Mouse (Mus musculus): ENCODE results near the gene Vars. TPM values are rescaled to one million over a fixed set of nuclear protein-coding genes. Genes with fewer than 3 reads are reported as not detected.
A peak's percentile ranks its signal among the peaks of the same experiment; 100 is the strongest.
"Not testable (repeated sequence)": the region's sequence is repeated elsewhere in the genome, so short reads cannot be mapped to it uniquely, and the experiment has no call there.

Gene Vars
- total RNA-seq (2017), result 174 and 210 TPM in 2 replicates

DNA sequence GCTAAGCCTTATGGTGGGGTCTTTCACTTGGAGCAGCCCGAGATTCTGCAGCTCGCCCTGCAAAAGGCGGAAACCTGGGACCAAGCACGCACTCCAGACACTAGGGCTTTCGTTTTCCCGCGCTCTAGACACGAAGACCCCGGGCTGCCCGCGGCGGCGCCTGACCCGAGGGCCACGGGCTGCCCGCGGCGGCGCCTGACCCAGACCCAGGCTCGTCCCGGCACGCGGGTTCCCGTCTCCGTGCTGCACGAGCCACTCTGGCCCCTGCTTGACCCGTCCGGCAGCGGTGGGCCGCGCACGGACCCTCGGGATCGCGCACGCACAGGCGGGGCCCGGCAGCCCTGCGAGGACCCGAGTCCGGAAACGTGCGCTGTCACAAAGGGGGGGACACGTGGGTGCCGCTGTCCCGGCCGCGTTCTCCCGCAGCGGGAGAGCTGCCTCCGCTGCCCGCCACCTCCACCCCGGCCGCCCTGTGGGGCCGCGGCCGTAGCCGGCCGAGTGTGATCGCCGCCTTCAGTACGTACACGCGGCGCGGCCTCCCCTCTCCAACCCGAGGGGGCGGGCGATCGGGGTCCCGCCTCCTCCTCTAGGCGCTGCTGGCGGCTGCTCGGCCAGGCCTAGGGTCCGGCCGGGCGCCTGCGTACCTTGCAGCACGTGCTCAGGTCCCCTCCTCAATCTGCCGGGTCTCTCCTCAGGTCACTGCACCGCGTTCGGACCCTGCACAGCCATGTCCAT, at the start of gene Vars:
Gene Vars, plus strand, starts transcription at position 271 of the 735 bp plus-strand sequence.
- ATAC-seq (replicated peaks; ENCODE audit: low read depth, poor library complexity, severe bottlenecking), result peak; percentile 59

- no peak for ATAC-seq (replicated peaks; ENCODE audit: low read depth, poor library complexity, severe bottlenecking)
Observed at GRCm38 (mm10) chr17:34951636-34952377, 49.0 kb upstream of the Vars start.

DNA sequence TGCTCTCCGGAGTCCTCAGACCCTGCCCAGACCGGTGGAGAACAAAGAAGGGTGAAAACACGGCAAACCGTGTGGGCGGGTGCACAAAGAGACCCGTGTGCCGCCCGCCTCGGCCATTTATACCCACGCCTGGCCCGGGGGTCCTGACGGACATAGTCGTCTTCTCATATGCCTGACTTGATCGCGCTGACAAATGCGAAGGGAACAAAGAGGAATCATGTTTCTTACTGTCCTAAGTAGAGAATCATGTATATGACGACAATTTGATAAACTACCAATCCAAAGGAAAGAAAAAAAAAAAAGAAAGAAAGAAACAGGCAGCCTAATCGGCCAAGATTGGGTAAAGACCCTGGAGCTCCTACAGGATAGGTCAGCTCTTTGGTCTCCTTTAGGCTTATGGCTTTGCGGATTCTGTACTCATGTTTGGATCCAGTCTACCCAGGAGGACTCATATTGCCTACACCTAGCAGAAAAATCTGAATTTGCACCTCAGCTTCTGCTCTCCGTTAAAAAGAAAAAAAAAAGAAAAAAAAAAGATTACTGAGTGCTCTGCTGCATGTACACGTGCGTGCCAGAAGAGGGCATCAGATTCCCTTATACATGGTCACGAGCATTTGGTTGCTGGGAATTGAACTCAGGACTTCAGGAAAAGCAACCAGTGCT, 48.3 kb upstream of the Vars start:
- peak; percentile 81 for ATAC-seq (replicated peaks; ENCODE audit: low read depth, poor library complexity, severe bottlenecking)

- ATAC-seq (replicated peaks; ENCODE audit: low read depth, poor library complexity, severe bottlenecking), result no peak
Observed at GRCm38 (mm10) chr17:34953258-34953657, 47.5 kb upstream of the Vars start.

DNA sequence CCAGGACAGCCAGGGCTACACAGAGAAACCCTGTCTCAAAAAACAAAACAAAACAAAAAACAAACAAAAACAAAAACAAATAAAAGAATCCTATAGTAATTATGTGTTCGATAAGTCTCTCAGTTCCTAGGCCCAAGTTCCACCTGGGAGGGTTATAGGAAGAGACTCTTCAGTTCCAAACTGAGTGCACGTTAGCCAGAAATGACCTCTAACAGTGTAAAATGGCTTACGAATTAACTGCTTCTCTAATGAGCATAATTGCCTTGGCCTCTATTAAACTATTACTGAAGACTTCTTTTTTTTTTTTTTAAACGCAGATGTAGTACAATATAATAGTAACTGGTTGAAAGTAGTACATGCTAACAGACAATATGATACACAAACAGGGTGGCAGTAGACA, 46.9 kb upstream of the Vars start:
- no peak for ATAC-seq (replicated peaks; ENCODE audit: low read depth, poor library complexity, severe bottlenecking)

DNA sequence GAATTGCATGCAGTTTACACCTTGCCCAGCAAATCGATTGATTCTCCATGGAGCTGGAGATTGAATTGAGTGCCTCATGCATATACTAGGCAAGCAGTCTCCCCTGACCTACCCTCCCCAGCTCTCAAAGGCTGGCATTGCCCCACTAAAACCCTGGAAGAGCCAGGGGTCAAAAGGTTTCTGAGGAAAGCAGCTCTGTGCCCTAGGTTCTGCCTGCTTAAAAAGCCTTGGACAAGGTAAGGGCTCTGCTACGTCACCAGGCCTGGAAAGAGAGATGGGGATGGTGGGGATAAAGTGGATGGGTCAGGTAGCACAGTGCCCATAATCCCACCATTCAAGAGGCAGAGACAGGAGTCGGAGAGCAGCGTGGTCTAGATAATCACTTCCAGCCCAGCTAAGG, 46.0 kb upstream of the Vars start:
- ATAC-seq (replicated peaks; ENCODE audit: low read depth, poor library complexity, severe bottlenecking), result no peak

GRCm38 (mm10) chr17:34955884-34956283, 44.9 kb upstream of the Vars start:
- no peak for ATAC-seq (replicated peaks; ENCODE audit: low read depth, poor library complexity, severe bottlenecking)

- ATAC-seq (replicated peaks; ENCODE audit: low read depth, poor library complexity, severe bottlenecking), result no peak
Observed at GRCm38 (mm10) chr17:34956340-34956739, 44.4 kb upstream of the Vars start.

DNA sequence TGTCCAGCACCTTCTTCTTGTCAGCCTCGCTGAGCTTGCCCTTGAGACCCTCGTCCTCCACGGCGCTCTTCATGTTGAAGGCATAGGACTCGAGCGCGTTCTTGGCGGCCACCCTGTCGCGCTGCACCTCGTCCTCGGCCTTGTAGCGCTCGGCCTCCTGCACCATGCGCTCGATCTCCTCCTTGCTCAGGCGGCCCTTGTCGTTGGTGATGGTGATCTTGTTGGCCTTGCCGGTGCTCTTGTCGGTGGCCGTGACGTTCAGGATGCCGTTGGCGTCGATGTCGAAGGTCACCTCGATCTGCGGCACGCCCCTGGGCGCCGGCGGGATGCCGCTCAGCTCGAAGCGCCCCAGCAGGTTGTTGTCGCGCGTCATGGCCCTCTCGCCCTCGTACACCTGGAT, 43.5 kb upstream of the Vars start:
- not testable (repeated sequence) for ATAC-seq (replicated peaks; ENCODE audit: low read depth, poor library complexity, severe bottlenecking)

GRCm38 (mm10) chr17:34957966-34958365, 42.8 kb upstream of the Vars start:
- ATAC-seq (replicated peaks; ENCODE audit: low read depth, poor library complexity, severe bottlenecking), result not testable (repeated sequence)

DNA sequence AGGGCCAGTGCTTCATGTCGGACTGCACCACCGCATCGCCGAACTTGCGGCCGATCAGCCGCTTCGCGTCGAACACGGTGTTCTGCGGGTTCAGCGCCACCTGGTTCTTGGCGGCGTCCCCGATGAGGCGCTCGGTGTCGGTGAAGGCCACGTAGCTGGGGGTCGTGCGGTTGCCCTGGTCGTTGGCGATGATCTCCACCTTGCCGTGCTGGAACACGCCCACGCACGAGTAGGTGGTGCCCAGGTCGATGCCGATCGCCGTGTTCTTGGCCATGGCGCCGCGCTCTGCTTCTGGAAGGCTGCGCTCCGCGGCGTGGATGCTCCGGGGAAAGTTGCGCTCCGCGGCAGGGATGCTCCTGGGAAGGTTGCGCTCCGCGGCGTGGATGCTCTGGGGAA, 42.1 kb upstream of the Vars start:
- not testable (repeated sequence) for ATAC-seq (replicated peaks; ENCODE audit: low read depth, poor library complexity, severe bottlenecking)

- peak; percentile 90 for ATAC-seq (replicated peaks; ENCODE audit: low read depth, poor library complexity, severe bottlenecking)
Observed at GRCm38 (mm10) chr17:34959130-34959778, 41.5 kb upstream of the Vars start, which contains the start of gene Hspa1b. Gene Hspa1b (minus strand): TSS chr17:34959238.

DNA sequence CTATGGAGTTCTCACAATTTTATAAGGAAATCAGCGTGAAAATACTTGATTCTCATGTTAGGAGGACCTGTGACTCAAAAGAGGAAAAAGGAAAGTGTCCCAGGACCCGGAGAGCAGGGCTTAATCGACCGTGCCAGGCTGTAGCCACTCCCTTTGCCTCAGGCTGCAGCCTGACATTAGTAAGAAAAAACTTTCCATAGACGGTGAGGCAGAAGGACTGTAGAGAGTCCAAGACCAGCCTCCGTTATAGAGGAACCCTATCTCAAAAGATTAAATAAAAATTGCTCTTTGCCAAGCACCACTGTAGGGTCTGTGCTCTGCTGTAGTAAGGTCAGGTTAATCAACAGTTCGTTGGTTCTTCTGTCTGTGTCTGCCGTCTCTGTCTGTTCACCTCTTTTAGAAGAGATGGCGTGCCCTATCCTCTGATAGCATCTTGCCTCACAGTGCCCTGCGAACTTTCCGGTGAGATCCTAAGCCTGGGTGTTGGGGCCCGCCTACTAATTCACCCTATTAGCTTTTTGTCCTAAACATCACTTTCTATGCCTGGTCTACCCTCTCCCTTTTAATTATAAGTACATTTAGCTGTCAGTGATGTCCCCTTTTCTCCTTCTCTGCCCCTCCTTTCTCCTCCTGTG, 40.8 kb upstream of the Vars start:
- no peak for ATAC-seq (replicated peaks; ENCODE audit: low read depth, poor library complexity, severe bottlenecking)

- no peak for ATAC-seq (replicated peaks; ENCODE audit: low read depth, poor library complexity, severe bottlenecking)
Observed at GRCm38 (mm10) chr17:34960702-34961493, 39.9 kb upstream of the Vars start.

DNA sequence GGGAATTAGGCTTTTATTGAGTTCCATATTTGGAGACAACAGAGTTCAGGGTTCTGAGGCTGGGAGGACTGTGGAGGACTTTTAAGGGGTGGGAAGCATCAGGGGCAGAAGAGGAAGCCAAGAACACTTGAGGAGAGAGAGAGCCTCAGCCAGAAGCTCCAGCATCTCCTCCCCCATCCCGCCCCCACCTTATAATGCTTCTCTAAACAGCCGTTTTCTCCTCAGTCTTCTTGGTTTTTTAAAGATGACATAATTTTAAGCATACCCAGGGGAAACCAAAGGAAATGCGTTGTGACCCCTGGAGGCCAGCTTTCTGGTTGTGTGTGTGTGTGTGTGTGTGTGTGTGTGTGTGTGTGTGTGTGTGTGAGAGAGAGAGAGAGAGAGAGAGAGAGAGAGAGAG, 38.7 kb upstream of the Vars start:
- no peak for ATAC-seq (replicated peaks; ENCODE audit: low read depth, poor library complexity, severe bottlenecking)

DNA sequence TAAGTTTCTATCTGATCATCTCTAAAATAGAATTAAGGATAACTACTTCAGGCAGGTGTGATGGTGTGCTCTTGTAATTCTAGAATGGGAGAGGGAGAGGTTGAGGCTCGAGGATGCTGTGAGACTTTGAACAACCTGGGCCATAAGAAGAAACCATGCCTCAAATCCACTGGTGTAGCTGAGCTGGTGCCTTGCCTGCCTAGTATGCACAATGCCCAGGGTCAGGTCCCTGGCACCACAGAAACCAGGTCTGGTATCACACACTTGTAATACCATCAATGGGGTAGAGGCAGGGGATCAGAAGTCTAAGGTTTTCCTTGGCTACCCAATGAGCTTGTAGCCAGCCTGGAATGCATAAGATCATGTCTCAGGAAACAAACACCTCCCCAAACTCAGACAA, 37.9 kb upstream of the Vars start:
- ATAC-seq (replicated peaks; ENCODE audit: low read depth, poor library complexity, severe bottlenecking), result no peak

GRCm38 (mm10) chr17:34964640-34965049, 36.1 kb upstream of the Vars start:
- ATAC-seq (replicated peaks; ENCODE audit: low read depth, poor library complexity, severe bottlenecking), result no peak

- no peak for ATAC-seq (replicated peaks; ENCODE audit: low read depth, poor library complexity, severe bottlenecking)
Observed at GRCm38 (mm10) chr17:34965627-34966026, 35.2 kb upstream of the Vars start.

DNA sequence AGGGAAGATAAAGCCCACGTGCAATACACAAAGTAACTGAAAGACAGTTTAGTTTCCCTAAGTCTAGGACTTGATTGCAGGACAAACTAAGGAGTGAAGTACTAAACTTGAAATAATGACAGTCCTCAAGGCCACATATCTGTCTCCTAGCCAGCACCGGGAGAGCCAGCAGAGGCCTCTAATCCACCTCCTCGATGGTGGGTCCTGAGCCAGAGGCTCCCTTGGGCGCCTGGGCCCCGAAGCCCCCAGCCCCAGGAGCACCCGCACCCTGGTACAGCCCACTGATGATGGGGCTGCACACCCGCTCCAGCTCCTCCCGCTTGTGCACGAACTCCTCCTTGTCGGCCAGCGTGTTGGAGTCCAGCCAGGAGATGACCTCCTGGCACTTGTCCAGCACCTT, 31.0 kb upstream of the Vars start, which contains the start of gene Gm20481:
Gene Gm20481, plus strand, starts transcription at position 91 of the 400 bp plus-strand sequence.
- ATAC-seq (replicated peaks; ENCODE audit: low read depth, poor library complexity, severe bottlenecking), result not testable (repeated sequence)
